Mouse (Mus musculus) limb, embryonic 10.5 days (tissue): Measurements from ENCODE around the gene Gm20431. TPM values are rescaled to one million over a fixed set of nuclear protein-coding genes. Genes with fewer than 3 reads are reported as not detected.
"Not testable (repeated sequence)": the region's sequence is repeated elsewhere in the genome, so short reads cannot be mapped to it uniquely, and the experiment has no call there.

ENCODE experiments used
- DNase-seq: peaks from one replicate; pipeline ENCODE4 v3.0.0-alpha.2; 2017; ENCODE audit warnings: low spot score
- H3K27ac ChIP-seq: fragments of 300-500 bp; sonication (generic); 2 replicates; pipeline ENCODE4 v1.5.1; 2016; ENCODE audit warnings: mild to moderate bottlenecking
- H3K27me3 ChIP-seq: fragments of 300-500 bp; sonication (generic); 2 replicates; pipeline ENCODE4 v1.6.1; 2016; ENCODE audit warnings: low read depth, mild to moderate bottlenecking; ENCODE audit not compliant: poor library complexity, severe bottlenecking
- H3K36me3 ChIP-seq: fragments of 300-500 bp; sonication (generic); 2 replicates; pipeline ENCODE4 v1.6.1; 2016; ENCODE audit warnings: mild to moderate bottlenecking, moderate library complexity
- H3K4me1 ChIP-seq: fragments of 300-500 bp; sonication (generic); 2 replicates; pipeline ENCODE4 v1.6.1; 2016
- H3K4me3 ChIP-seq: fragments of 300-500 bp; sonication (generic); 2 replicates; pipeline ENCODE4 v1.5.1; 2016; ENCODE audit warnings: mild to moderate bottlenecking, moderate library complexity
- H3K9me3 ChIP-seq: fragments of 300-500 bp; sonication (generic); replicated peaks from 2 replicates; pipeline ENCODE4 v1.6.1; 2016; ENCODE audit warnings: mild to moderate bottlenecking
- WGBS: fragments of 180-500 bp; shearing (Covaris S2); methylation state at CpG from one replicate; pipeline ENCODE4 v1.1.7; 2016; 5-methylcytosine and 5-hydroxymethylcytosine counted together
- polyA plus RNA-seq: library from polyadenylated mRNA; unstranded; fragments of >200 nt; fragmentation: Nextera tagmentation; extraction: Ambion mirVana; gene quantifications from 2 replicates; pipeline ENCODE4 v1.2.1, GENCODE M21; 2016

Gene Gm20431
- polyA plus RNA-seq, 1 experiment from 2014 or later = 1.0 TPM

DNA sequence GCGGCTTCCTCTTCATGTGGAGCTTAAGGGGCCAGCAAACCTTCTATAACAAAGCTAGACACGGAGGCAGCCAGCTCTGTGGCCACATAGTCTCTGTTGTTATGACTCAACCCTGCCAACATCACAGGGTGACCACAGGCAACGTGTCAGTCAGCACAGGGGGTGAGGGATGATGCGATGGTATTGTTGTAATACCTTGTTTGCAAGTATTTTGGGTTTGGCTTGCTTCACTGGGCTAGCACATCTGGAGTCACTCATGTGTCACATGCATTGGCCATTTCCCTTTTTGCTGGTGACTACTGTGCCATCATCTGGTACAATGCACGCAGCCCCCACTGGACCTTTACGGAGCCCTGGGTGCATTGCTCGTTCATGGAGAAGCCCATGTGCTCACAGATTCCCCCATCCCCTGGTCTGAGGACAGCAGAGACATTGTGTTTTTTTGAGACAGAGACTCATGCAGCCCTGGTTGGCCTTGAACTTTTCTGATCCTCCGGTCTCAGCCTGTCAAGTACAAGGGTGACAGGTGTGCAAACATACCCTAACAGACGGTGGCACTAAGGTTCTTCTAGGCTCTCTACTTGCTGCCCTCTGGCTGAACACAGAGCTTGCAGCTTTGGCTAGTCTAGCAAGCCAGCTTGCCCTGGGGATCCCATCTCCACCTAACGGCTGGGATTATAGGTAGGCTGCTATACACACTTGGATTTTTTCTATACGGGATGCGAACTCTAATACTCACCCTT lies 11.8 kb downstream of the Gm20431 start:
- Histone ChIP-seq H3K36me3 (peaks cover 94% of the 10 kb centered on the region), H3K27ac (no peak overlapping the region), H3K4me3 (no peak overlapping the region), H3K27me3 (no peaks in the 10 kb centered on the region), H3K9me3 (no peaks in the 10 kb centered on the region), H3K4me1 (no peaks in the 10 kb centered on the region)
- no peak for DNase-seq
- 95% methylated on average over 12 of the region's 12 CpGs for WGBS

DNA sequence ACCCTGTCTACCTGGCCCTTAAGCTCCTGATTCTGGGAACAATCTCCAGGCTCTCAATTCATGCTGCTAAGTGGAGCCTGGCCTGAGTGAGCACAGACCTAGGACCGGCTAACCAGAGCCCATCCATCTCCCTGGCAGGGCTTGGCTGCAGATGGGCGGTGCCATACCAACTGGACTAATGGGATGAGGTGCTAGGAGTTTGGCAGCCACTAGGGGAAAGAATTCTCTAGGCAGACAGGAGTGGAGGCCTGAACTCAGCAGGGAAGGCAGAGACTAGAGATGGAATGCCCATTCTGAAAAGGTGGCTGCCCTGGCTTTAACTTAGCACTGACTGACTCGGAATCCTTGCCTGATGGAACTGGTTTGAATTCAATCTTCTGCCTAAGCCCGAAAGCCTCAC lies 14.9 kb downstream of the Gm20431 start:
- Histone ChIP-seq H3K27me3 (no peaks in the 10 kb centered on the region), H3K9me3 (no peaks in the 10 kb centered on the region), H3K27ac (no peak overlapping the region), H3K36me3 (peaks cover 85% of the 10 kb centered on the region), H3K4me1 (no peaks in the 10 kb centered on the region), H3K4me3 (no peak overlapping the region)
- DNase-seq = no peak
- 68% methylated on average over 4 of the region's 4 CpGs for WGBS

DNA sequence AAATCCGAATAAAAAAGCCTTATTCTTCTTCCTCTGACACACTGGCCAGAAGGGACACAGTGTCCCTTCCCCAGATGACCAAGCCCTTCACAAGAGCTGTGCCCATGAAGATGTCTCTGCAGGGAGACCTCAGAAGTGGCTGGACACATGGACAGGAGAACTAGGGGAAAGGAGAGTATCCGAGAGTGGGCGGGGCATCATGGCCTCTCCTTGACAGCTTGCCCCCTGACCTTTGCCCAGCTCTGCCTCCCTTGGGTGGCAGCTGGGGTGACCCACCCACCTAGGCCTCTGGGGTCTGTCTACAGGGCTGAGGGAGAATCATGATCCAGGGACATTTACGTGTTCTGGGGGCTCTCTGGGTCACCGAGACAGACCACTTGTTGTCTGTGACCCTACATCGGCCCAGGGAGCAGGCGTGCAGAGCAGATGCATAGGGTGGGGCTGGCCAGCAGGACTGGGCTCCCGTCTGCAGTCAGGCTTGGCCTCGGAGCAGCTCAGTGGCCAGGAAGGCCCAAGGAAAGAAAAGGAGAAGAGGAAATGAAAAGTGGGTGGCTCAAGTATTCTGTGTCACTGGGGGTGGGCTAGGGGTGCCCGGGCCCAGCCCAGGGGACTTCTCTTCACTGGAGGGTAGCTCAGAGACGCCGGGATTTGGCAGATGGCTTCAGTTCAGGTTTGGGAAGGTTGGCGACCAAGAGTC lies 17.8 kb downstream of the Gm20431 start:
- not testable (repeated sequence) for DNase-seq, H3K9me3 ChIP-seq, H3K4me3 ChIP-seq, H3K4me1 ChIP-seq, H3K27ac ChIP-seq, H3K27me3 ChIP-seq
- H3K36me3 ChIP-seq = peaks cover 57% of the 10 kb centered on the region
- 87% methylated on average over 13 of the region's 13 CpGs for WGBS

GRCm38 (mm10) chr2:167642164-167642563 lies 19.1 kb downstream of the Gm20431 start:
- Histone ChIP-seq H3K36me3 (peaks cover 46% of the 10 kb centered on the region), H3K27me3 (no peaks in the 10 kb centered on the region), H3K27ac (no peak overlapping the region), H3K4me3 (no peak overlapping the region), H3K4me1 (no peaks in the 10 kb centered on the region), H3K9me3 (no peaks in the 10 kb centered on the region)
- DNase-seq = no peak
- WGBS = 91% methylated on average over 6 of the region's 6 CpGs

DNA sequence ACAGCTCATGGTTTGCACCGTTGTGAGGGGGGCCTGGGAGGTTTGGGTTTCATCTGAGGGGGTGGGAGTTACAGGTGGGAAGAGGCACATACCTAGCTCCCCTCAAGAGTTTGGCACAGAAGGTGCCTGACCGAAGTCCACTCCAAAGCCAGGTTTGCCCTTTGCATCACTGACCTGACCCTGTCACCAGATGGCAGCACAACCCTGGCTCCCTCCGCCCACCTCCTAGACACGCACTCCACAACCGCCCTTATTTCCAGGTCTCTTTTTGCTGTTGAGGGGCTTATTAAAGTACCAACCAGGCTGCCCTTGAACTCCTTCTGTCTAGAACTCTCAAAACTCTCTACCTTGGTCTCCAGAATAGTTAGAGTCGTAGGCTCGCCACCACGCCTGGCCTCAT lies 20.0 kb downstream of the Gm20431 start:
- Histone ChIP-seq H3K4me1 (no peaks in the 10 kb centered on the region), H3K27me3 (no peaks in the 10 kb centered on the region), H3K4me3 (no peak overlapping the region), H3K9me3 (no peaks in the 10 kb centered on the region), H3K27ac (no peak overlapping the region), H3K36me3 (peaks cover 40% of the 10 kb centered on the region)
- 52% methylated on average over 8 of the region's 8 CpGs for WGBS
- no peak for DNase-seq

- Histone ChIP-seq H3K9me3 (no peaks in the 10 kb centered on the region), H3K4me1 (no peaks in the 10 kb centered on the region), H3K27ac (no peak overlapping the region), H3K4me3 (no peak overlapping the region), H3K27me3 (no peaks in the 10 kb centered on the region), H3K36me3 (peaks cover 29% of the 10 kb centered on the region)
- 79% methylated on average over 3 of the region's 3 CpGs for WGBS
- DNase-seq = no peak
Observed at GRCm38 (mm10) chr2:167640279-167640678, 21.0 kb downstream of the Gm20431 start.

DNA sequence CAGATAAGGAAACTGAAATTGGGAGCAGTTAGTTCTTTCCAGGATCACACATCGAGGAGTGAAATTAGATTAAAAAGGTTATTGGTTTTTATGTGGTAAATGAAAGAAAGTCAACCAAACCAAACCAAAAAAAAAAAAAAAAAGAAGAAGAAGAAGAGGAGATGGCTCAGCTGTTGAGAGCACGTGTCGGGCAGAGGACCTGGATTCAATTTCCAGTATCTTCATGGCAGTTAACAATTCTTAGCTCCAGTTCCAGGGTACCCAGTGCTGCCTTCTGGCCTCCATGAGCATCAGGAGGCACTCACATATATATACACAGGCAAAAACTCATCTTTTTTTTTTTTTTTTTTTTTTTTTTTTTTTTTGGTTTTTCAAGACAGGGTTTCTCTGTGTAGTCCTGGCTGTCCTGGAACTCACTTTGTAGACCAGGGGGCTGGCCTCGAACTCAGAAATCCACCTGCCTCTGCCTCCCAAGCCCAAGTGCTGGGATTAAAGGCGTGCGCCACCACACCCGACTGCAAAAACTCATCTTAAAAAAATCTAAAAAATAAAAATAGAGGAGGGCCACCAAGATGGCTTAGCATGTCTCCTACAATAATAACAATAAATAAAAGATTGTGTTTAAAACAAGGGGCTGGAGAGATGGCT lies 26.3 kb downstream of the Gm20431 start:
- no peaks in the 10 kb centered on the region for H3K9me3 ChIP-seq
- no peak overlapping the region for H3K27ac ChIP-seq
- no peaks in the 10 kb centered on the region for H3K36me3 ChIP-seq
- H3K4me1 ChIP-seq = peaks cover 37% of the 10 kb centered on the region
- no peaks in the 10 kb centered on the region for H3K27me3 ChIP-seq
- peak overlapping the region; percentile 42 for H3K4me3 ChIP-seq
- DNase-seq = no peak
- WGBS = 80% methylated on average over 7 of the region's 7 CpGs

DNA sequence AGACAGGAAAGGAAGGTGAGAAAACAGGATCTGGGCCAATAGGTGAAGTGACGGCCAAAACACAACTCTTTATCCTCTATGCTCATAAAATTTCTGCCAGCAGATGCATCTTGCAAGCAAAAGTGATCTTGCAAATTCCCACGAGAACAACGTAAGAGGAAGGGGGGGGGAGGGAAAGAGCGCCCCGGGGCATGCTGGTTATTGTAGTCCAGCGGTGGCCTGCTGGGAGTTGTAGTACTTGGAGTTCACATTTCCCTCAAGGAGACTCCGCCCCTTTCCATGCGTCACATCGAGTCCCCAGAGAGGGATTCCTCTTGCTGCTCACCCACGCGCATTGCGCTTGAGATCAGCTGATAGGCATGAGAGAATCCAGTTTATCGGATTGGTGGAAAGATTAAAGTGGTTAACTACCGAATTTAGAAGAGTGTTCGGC lies 26.9 kb downstream of the Gm20431 start:
- no peaks in the 10 kb centered on the region for H3K27me3 ChIP-seq
- peak; percentile 97 for DNase-seq
- peaks cover 43% of the 10 kb centered on the region for H3K4me1 ChIP-seq
- H3K4me3 ChIP-seq = peak overlapping the region; percentile 42
- peaks cover 5% of the 10 kb centered on the region; the same call in 1 of the 2 replicates for H3K36me3 ChIP-seq
- H3K9me3 ChIP-seq = no peaks in the 10 kb centered on the region
- WGBS = under 1% methylated on average over 15 of the region's 15 CpGs
- H3K27ac ChIP-seq = peak overlapping the region; percentile 78

- H3K4me3 ChIP-seq = no peak overlapping the region
Observed at GRCm38 (mm10) chr2:167633537-167633872, 27.8 kb downstream of the Gm20431 start.

GRCm38 (mm10) chr2:167632731-167633536 lies 28.4 kb downstream of the Gm20431 start:
- WGBS = 86% methylated on average over 12 of the region's 12 CpGs
- no peaks in the 10 kb centered on the region for H3K9me3 ChIP-seq
- peaks cover 19% of the 10 kb centered on the region for H3K36me3 ChIP-seq
- H3K4me1 ChIP-seq = peaks cover 49% of the 10 kb centered on the region
- no peak for DNase-seq
- H3K27ac ChIP-seq = peak overlapping the region; percentile 97
- no peaks in the 10 kb centered on the region for H3K27me3 ChIP-seq
- peak overlapping the region; percentile 87 for H3K4me3 ChIP-seq

More at GRCm38 (mm10) chr2:167633537-167633872, 27.8 kb downstream of the Gm20431 start:
- Histone ChIP-seq H3K36me3 (peaks cover 14% of the 10 kb centered on the region), H3K27ac (peak overlapping the region; percentile 78; the same call in 1 of the 2 replicates), H3K9me3 (no peaks in the 10 kb centered on the region), H3K27me3 (no peaks in the 10 kb centered on the region), H3K4me1 (peaks cover 49% of the 10 kb centered on the region)
- WGBS = 93% methylated on average over 6 of the region's 6 CpGs
- no peak for DNase-seq

DNA sequence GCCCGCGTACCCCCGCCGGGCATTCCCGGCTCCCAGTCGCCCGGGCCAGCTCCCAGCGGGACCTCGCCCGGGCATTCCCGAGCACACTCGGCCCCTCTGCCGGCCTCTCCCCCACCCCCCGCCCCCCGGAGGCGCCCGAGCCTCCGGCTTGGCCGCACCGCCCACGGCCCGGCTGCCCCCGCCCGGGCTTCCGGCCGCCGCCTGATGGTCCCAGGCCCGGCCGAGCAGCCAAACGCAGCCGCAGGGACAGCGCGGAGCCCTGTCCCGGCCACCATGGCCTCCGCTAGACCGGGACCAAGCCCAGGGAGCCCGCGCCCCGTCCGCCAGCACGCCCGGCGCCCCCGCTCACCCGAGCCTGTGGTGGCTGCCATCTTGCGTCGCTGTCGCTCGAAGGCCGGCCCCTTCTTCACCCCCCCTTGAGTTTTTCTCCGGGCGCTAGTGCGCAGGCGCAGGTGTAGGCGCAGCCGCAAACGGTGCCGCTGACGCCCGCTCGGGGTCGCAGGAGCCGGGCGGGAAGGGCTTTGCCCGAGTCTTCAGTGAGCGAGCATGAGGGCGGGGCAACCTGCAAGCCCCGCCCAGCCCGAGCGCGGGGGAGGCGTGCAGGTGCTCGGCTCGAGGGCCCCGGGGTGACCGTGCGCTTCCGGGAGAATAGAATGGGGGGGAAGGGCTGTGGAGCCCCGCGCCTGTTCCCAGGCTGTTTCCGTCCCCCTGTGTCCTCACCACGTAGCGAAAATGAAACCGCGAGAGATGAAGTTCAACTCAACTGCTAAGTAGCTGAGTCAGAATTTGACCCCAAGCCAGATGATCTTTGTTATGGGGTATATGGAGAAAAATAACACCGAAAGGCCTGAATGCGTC lies 29.5 kb downstream of the Gm20431 start, which contains the start of gene Ube2v1:
Gene Ube2v1 (minus strand): TSS at position 505 of the 858 bp plus-strand sequence.
- Histone ChIP-seq H3K27me3 (no peaks in the 10 kb centered on the region), H3K36me3 (peaks cover 31% of the 10 kb centered on the region), H3K9me3 (no peaks in the 10 kb centered on the region), H3K4me1 (peaks cover 56% of the 10 kb centered on the region), H3K4me3 (peak within 1 kb of the TSS; percentile 87), H3K27ac (peak within 1 kb of the TSS; percentile 97)
- WGBS = 1% methylated on average over 86 of the region's 87 CpGs
- peak; percentile 98 for DNase-seq

DNA sequence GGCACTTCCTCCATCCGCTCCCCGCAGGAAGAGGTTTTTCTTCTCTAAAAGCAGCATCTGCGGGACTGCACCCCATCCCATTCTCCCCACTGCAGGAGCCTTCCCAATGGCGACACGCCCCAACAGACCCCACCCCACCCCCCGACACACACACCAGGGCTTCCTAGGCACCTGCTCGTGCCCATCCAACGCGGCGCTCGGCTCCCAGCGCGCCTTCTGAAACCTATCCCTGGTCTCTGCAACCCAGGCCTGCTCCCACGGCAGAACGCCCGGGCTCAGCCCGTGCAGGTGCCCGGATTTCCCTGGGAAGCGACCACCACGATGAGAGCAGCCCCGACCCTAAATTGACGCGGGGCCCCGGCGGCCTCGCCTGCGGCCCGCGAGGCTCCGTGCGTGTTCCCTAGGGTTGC lies 30.1 kb downstream of the Gm20431 start:
- WGBS = under 1% methylated on average over 31 of the region's 31 CpGs
- H3K4me1 ChIP-seq = peaks cover 56% of the 10 kb centered on the region
- H3K9me3 ChIP-seq = no peaks in the 10 kb centered on the region
- DNase-seq = no peak
- H3K4me3 ChIP-seq = peak overlapping the region; percentile 87
- no peaks in the 10 kb centered on the region for H3K27me3 ChIP-seq
- H3K36me3 ChIP-seq = peaks cover 33% of the 10 kb centered on the region
- peak overlapping the region; percentile 97 for H3K27ac ChIP-seq
